Mouse (Mus musculus): ENCODE measurements at regions not wholly inside any gene's neighbourhood (a gene's known extent, or its start where the extent isn't known, plus 50 kb on each side); places are given as distances from the start of the nearest gene placed in this dataset.

DNA sequence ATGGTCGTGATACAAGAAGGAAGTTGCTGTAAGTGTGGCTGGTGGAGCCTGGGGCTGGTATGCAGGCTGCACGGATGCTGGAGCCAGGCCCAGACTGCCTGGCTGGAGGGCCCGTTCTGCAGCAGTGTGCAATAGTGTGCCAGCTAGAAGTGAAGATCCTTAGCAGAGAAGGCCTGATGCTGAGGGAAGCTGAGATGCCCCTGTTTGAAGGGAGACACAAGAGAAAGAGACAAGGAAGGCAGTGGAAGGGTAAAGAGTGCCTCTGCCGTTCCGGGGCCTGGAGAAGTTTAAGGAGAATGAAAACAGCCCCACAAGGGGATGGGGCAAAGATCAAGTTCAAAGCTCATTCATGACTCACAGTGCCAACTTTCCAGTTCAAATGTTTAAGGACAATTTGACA, 354.7 kb upstream of the Mki67 start:
- Histone ChIP-seq H3K9ac (replicated peaks; ENCODE audit: low read length) (no peak overlapping the region), H3K27ac (no peak overlapping the region), H3K4me3 (ENCODE audit: low read length) (no peak overlapping the region), H3K9me3 (ENCODE audit: low read length) (no peaks in the 10 kb centered on the region), H3K4me1 (ENCODE audit: insufficient read depth, low read length) (0 out of 2 replicates have a peak, but pooled peaks cover 2% of the 10 kb centered on the region), H3K36me3 (ENCODE audit: insufficient read depth, low read length) (no peaks in the 10 kb centered on the region), H3K27me3 (ENCODE audit: insufficient read depth, low read length) (no peaks in the 10 kb centered on the region), H3K4me2 (ENCODE audit: low read depth, low read length) (no peak overlapping the region)
- ATAC-seq (no peak), DNase-seq (ENCODE audit: low spot score) (peak; percentile 55)
- WGBS, result 42% methylated on average over 5 of the region's 5 CpGs
- TF ChIP-seq CTCF (IDR thresholded peaks at IDR 0.05; ENCODE audit: low read depth), result no peak

DNA sequence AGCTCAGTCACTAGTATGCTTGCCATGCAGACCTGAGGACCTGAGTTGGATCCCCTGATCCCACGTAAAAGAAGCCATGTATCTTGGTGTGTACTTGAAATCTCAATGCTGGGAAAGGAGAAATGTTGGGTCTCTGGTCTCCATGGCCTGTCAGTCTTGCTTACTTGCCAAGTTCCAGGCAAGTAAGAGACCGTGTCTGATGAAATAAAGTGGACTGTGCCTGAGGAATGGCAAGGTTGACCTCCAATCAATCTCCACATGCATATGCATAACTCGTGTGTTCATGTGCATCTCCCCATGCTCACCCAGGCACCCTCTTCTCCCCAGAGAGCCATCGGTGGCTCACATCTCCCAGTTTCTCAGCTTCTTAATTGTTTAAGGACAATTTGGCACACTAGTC, 355.2 kb upstream of the Mki67 start:
- no peaks in the 10 kb centered on the region for H3K27me3 ChIP-seq (ENCODE audit: insufficient read depth, low read length)
- ATAC-seq (no peak), DNase-seq (ENCODE audit: low spot score) (no peak)
- H3K27ac ChIP-seq, result no peak overlapping the region
- no peaks in the 10 kb centered on the region for H3K9me3 ChIP-seq (ENCODE audit: low read length)
- H3K9ac ChIP-seq (replicated peaks; ENCODE audit: low read length), result no peak overlapping the region
- no peaks in the 10 kb centered on the region for H3K36me3 ChIP-seq (ENCODE audit: insufficient read depth, low read length)
- H3K4me3 ChIP-seq (ENCODE audit: low read length), result no peak overlapping the region
- 0 out of 2 replicates have a peak, but pooled peaks cover 2% of the 10 kb centered on the region for H3K4me1 ChIP-seq (ENCODE audit: insufficient read depth, low read length)
- WGBS, result 75% methylated on average over 4 of the region's 4 CpGs
- no peak overlapping the region for H3K4me2 ChIP-seq (ENCODE audit: low read depth, low read length)
- TF ChIP-seq CTCF (IDR thresholded peaks at IDR 0.05; ENCODE audit: low read depth), result no peak

DNA sequence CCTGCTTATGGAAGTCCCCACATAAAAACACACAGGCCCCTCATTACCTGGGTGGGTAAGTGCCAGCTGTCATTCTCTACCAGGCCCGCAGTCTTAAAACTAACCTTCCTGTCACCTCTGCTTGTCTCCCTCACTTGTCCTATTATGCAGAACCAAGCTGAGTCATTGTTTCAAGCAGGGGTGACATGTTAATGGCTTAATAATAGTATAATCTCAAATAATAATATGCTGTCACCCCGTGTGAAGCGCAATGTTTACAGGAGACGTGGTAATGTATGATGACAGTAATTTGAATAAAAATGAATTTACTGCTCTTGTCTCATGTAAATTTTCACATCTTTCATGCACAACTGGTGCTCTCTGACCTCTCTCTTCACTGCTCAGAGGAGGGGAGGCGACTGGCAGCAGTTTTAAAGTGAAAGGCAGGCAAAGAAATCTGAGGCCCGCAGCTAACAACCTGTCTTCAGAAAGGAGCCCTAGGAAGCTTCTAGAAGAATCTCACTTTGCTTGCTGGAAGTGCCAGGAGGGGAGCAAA, 357.2 kb upstream of the Mki67 start:
- no peak overlapping the region for H3K27ac ChIP-seq
- no peak overlapping the region for H3K9ac ChIP-seq (replicated peaks; ENCODE audit: low read length)
- 54% methylated on average over 6 of the region's 6 CpGs for WGBS
- no peaks in the 10 kb centered on the region for H3K36me3 ChIP-seq (ENCODE audit: insufficient read depth, low read length)
- no peak for TF ChIP-seq CTCF (IDR thresholded peaks at IDR 0.05; ENCODE audit: low read depth)
- H3K4me1 ChIP-seq (ENCODE audit: insufficient read depth, low read length), result 0 out of 2 replicates have a peak, but pooled peaks cover 2% of the 10 kb centered on the region
- no peaks in the 10 kb centered on the region for H3K9me3 ChIP-seq (ENCODE audit: low read length)
- no peak overlapping the region for H3K4me2 ChIP-seq (ENCODE audit: low read depth, low read length)
- H3K27me3 ChIP-seq (ENCODE audit: insufficient read depth, low read length), result no peaks in the 10 kb centered on the region
- DNase-seq (ENCODE audit: low spot score), result no peak
- no peak overlapping the region for H3K4me3 ChIP-seq (ENCODE audit: low read length)
- ATAC-seq, result no peak

DNA sequence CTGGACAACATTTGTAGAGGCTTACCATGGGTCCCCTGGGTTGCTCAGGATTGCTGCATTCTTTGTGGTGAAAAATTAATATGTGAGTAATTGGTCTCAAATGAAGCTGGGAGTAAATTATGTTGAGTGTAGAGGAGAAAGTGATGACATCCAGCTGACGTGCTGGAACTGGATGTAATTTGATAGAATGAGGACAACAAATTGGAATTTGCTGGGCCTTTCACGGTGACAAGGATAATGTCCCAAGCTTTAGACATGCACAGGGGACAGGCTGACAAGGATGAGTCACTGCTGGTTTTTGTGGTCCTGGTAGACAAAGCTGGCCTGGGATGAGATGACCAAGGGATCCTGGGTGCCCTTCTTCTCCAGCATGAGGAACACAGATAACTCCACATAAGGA, 357.9 kb upstream of the Mki67 start:
- 67% methylated on average over 2 of the region's 2 CpGs for WGBS
- no peak for DNase-seq (ENCODE audit: low spot score)

DNA sequence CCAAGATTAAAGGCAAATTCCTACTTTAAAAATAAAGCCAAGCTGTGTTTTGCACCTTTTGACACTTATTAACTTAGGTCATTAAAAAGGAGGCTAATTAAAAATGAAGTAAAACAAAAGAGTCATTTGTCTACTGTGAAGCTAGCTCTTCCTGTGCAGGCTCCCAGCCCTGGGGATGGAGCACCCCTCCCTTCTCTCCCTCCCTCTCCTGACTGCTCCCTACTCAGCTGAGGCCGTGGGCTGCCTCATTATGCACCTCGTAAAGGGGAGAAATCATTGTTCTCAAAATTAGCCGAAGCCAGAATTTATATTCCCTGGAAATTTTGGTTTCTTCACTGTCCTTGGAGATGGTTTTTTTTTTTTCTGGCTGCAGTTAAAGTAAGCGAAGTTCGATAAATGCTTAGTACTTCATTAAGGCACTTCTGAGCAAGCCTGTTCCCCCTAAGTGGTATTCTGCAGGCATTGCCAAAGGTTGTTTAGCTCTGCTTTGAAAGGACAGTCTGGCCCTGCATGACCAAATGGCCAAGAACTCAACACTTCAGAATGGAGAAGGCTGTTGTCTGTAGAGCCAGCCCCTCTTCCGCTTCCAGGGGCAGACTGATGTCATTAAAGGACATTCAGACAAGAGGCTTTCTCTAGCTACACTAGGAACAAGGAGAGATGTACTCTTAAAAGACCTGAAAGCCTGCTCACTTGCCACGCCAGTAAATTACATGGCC, 365.5 kb upstream of the Mki67 start:
- no peaks in the 10 kb centered on the region for H3K27me3 ChIP-seq (ENCODE audit: insufficient read depth, low read length)
- peaks cover 25% of the 10 kb centered on the region; the same call in 1 of the 2 replicates for H3K4me1 ChIP-seq (ENCODE audit: insufficient read depth, low read length)
- DNase-seq (ENCODE audit: low spot score) (peak; percentile 63), ATAC-seq (peak; percentile 82)
- H3K4me3 ChIP-seq (ENCODE audit: low read length), result no peak overlapping the region
- peak overlapping the region; percentile 52; the same call in 1 of the 2 replicates for H3K27ac ChIP-seq
- H3K9ac ChIP-seq (replicated peaks; ENCODE audit: low read length), result no peak overlapping the region
- TF ChIP-seq CTCF (IDR thresholded peaks at IDR 0.05; ENCODE audit: low read depth), result no peak
- WGBS, result 29% methylated on average over 7 of the region's 7 CpGs
- no peaks in the 10 kb centered on the region for H3K36me3 ChIP-seq (ENCODE audit: insufficient read depth, low read length)
- no peaks in the 10 kb centered on the region for H3K9me3 ChIP-seq (ENCODE audit: low read length)
- H3K4me2 ChIP-seq (ENCODE audit: low read depth, low read length), result no peak overlapping the region

More for the DNA sequence above, 357.9 kb upstream of the Mki67 start:
- Histone ChIP-seq H3K4me2 (ENCODE audit: low read depth, low read length) (no peak overlapping the region), H3K27me3 (ENCODE audit: insufficient read depth, low read length) (no peaks in the 10 kb centered on the region), H3K36me3 (ENCODE audit: insufficient read depth, low read length) (no peaks in the 10 kb centered on the region), H3K9me3 (ENCODE audit: low read length) (no peaks in the 10 kb centered on the region), H3K4me3 (ENCODE audit: low read length) (no peak overlapping the region), H3K9ac (replicated peaks; ENCODE audit: low read length) (no peak overlapping the region), H3K4me1 (ENCODE audit: insufficient read depth, low read length) (0 out of 2 replicates have a peak, but pooled peaks cover 2% of the 10 kb centered on the region), H3K27ac (no peak overlapping the region)
- ATAC-seq, result no peak
- no peak for TF ChIP-seq CTCF (IDR thresholded peaks at IDR 0.05; ENCODE audit: low read depth)

DNA sequence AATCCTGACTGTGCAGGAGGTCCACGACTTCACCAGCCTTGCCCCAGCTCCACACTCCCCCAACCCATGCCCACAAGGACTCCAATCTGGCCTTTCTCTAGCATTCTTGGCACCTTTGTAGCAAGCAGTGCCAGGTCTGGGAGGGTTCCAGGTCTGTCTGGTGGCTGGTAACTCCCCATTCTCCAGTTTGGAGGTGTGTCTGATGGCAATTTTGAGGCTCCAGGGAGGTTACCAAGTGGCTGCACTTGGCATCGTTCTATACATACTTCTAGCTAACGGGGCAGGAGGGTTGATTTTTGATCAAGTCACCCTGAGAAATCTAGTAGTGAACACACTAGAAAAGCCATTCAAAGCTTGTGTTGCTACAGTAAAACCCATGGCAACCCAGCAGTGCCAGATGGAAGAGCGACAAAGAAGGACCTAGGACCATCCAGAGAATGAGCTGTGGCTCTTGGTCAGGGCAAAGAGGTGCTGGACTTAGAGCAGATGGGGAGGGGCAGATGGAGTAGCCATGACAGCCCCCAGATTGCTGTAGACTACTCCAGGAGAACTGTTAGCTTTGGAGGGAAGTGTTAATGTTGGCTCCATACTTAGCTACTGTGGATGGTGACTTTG, 366.2 kb upstream of the Mki67 start:
- no peaks in the 10 kb centered on the region for H3K36me3 ChIP-seq (ENCODE audit: insufficient read depth, low read length)
- WGBS, result 34% methylated on average over 4 of the region's 4 CpGs
- H3K27me3 ChIP-seq (ENCODE audit: insufficient read depth, low read length), result no peaks in the 10 kb centered on the region
- no peaks in the 10 kb centered on the region for H3K9me3 ChIP-seq (ENCODE audit: low read length)
- no peak overlapping the region for H3K9ac ChIP-seq (replicated peaks; ENCODE audit: low read length)
- H3K4me1 ChIP-seq (ENCODE audit: insufficient read depth, low read length), result peaks cover 25% of the 10 kb centered on the region; the same call in 1 of the 2 replicates
- H3K4me2 ChIP-seq (ENCODE audit: low read depth, low read length), result no peak overlapping the region
- DNase-seq (ENCODE audit: low spot score) (peak; percentile 80), ATAC-seq (peak; percentile 86)
- TF ChIP-seq CTCF (IDR thresholded peaks at IDR 0.05; ENCODE audit: low read depth), result no peak
- H3K4me3 ChIP-seq (ENCODE audit: low read length), result no peak overlapping the region
- peak overlapping the region; percentile 52 for H3K27ac ChIP-seq

Data from hindbrain, postnatal 0 days (tissue).